Mouse (Mus musculus) limb, embryonic 14.5 days (tissue): ENCODE measurements around the gene Gas2l1. TPM values are rescaled to one million over a fixed set of nuclear protein-coding genes. Genes with fewer than 3 reads are reported as not detected.

Source experiments
- ATAC-seq: fragments of 200-750 bp; cut with Nextera tagmentation; 2 replicates; pipeline ENCODE4 v1.8.0; 2017; ENCODE audit warnings: low read depth, moderate number of reproducible peaks, moderate TSS enrichment; ENCODE audit not compliant: low FRiP score
- DNase-seq: peaks from one replicate; pipeline ENCODE4 v3.0.0-alpha.2; 2015; ENCODE audit warnings: low spot score
- H3K27ac ChIP-seq: fragments of 300-500 bp; sonication (generic); replicated peaks from 2 replicates; pipeline ENCODE4 v1.5.1; 2014; ENCODE audit warnings: low read depth, mild to moderate bottlenecking, low read length, moderate library complexity, mixed read lengths
- H3K27me3 ChIP-seq: fragments of 300-500 bp; sonication (generic); 2 replicates; pipeline ENCODE4 v1.6.1; 2014; ENCODE audit warnings: low read length, mixed read lengths; ENCODE audit not compliant: control insufficient read depth, insufficient read depth
- H3K36me3 ChIP-seq: fragments of 300-500 bp; sonication (generic); 2 replicates; pipeline ENCODE4 v1.6.1; 2014; ENCODE audit warnings: mild to moderate bottlenecking, low read length, moderate library complexity, mixed read lengths; ENCODE audit not compliant: control insufficient read depth, insufficient read depth
- H3K4me1 ChIP-seq: fragments of 300-500 bp; sonication (generic); 2 replicates; pipeline ENCODE4 v1.6.1; 2014; ENCODE audit warnings: antibody characterized with exemption, low read length, mixed read lengths; ENCODE audit not compliant: control insufficient read depth, insufficient read depth
- H3K4me2 ChIP-seq: fragments of 300-500 bp; sonication (generic); replicated peaks from 2 replicates; pipeline ENCODE4 v1.6.1; 2014; ENCODE audit warnings: low read depth, mild to moderate bottlenecking, low read length, moderate library complexity; ENCODE audit not compliant: severe bottlenecking
- H3K4me3 ChIP-seq: fragments of 300-500 bp; sonication (generic); replicated peaks from 2 replicates; pipeline ENCODE4 v1.5.1; 2014; ENCODE audit warnings: low read length
- H3K9ac ChIP-seq: fragments of 300-500 bp; sonication (generic); 2 replicates; pipeline ENCODE4 v1.6.1; 2014; ENCODE audit warnings: mild to moderate bottlenecking, low read depth, low read length, moderate library complexity; ENCODE audit not compliant: severe bottlenecking
- H3K9me3 ChIP-seq: fragments of 300-500 bp; sonication (generic); 2 replicates; pipeline ENCODE4 v1.6.1; 2016; ENCODE audit warnings: low read length; ENCODE audit not compliant: control insufficient read depth
- POLR2A ChIP-seq: fragments of 200-500 bp; IDR thresholded peaks from 2 replicates; pipeline ENCODE4 v1.8.0; 2012; ENCODE audit warnings: inconsistent platforms, mild to moderate bottlenecking, moderate library complexity, borderline replicate concordance; ENCODE audit not compliant: insufficient read depth, insufficient read length; ENCODE audit errors: extremely low read depth
- WGBS: fragments of 180-500 bp; shearing (Covaris S2); extraction: QIAGEN DNeasy Blood & Tissue Kit; methylation state at CpG from one replicate; pipeline ENCODE4 v1.1.7; 2014; 5-methylcytosine and 5-hydroxymethylcytosine counted together
- microRNA-seq: library from miRNA; unstranded; fragments of <30 nt; microRNA quantifications from one replicate; pipeline ENCODE4, GENCODE M21; 2016
- polyA plus RNA-seq, 2 experiments: library from polyadenylated mRNA; depleted of rRNA in 1 of 2; stranded (reverse) in 1 of 2; unstranded in 1 of 2; fragments of >200 nt; fragmentation: Nextera tagmentation in 1 of 2; extraction: Ambion mirVana in 1 of 2; gene quantifications; 2 replicates each; pipeline versions ENCODE4 v1.2.1 to v1.2.3; 2012 to 2014

Gene Gas2l1
- polyA plus RNA-seq, 2 experiments, result 38.0 to 41.4 TPM

DNA sequence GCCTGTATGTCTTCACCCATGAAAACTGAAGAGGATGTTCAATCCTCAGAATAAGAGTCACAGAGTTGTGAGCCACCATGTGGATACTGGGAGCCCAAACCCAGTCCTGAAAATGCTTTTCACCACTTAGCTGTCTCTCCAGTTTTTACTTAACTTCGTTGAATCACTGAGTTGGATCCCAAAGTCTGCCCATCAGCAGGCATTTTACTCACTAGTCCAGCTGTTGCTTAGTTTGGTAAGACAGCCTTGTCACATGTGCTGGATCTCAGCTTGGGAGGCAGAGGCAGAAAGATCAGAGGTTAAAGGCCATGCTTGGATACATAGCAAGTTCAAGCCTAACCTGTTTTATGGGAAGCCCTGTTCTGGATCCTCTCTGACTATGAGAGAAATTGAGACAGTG, 54.9 kb downstream of the Gas2l1 start:
- H3K4me2 ChIP-seq, result no peak overlapping the region
- 93% methylated on average over 1 of the region's 1 CpGs for WGBS
- no peak for TF ChIP-seq POLR2A
- no peaks in the 10 kb centered on the region for H3K9me3 ChIP-seq
- ATAC-seq, result no peak
- H3K9ac ChIP-seq, result no peak overlapping the region
- no peak for DNase-seq
- H3K36me3 ChIP-seq, result peaks cover 34% of the 10 kb centered on the region
- no peaks in the 10 kb centered on the region for H3K4me1 ChIP-seq
- H3K4me3 ChIP-seq, result no peak overlapping the region
- H3K27ac ChIP-seq, result no peak overlapping the region
- no peaks in the 10 kb centered on the region for H3K27me3 ChIP-seq

DNA sequence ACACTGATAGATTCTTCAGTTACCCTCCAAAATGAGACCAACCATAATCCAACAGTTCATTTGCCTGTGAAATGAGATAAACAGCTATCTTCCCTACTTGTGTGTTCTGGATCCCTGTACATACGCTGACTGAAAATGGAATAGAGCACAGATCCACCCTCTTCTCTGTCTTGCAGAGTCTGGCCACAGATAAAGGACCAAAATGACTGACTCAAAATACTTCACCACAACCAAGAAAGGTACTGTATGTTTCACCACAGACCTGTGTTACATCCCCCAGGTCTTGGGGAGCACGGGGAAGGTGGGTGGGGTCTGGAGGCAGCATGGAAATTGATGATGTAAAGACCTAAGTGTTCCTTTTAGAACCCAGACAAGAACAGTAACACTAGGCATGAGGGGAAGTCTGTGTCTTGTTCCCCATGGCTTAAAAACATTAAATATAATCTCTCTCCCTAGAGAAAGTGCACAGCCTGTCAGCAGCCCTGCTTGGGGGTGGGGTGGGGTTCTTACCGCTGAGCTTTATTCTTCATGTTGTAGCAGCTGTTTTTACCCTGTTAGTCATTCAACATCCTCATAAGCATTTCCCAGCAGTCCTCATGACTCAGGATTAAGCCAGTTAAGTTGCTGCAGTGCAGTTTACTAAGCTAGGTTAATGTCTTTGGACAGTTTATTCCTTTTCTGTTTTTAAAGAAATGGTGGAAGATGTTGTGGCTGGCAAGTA, 55.6 kb downstream of the Gas2l1 start:
- no peaks in the 10 kb centered on the region for H3K4me1 ChIP-seq
- no peak overlapping the region for H3K27ac ChIP-seq
- ATAC-seq (no peak), DNase-seq (no peak)
- no peak overlapping the region for H3K4me3 ChIP-seq
- WGBS, result 82% methylated on average over 3 of the region's 3 CpGs
- peaks cover 29% of the 10 kb centered on the region for H3K36me3 ChIP-seq
- TF ChIP-seq POLR2A, result no peak
- no peaks in the 10 kb centered on the region for H3K9me3 ChIP-seq
- H3K9ac ChIP-seq, result no peak overlapping the region
- no peaks in the 10 kb centered on the region for H3K27me3 ChIP-seq
- H3K4me2 ChIP-seq, result no peak overlapping the region

GRCm38 (mm10) chr11:5008867-5009266, 56.3 kb downstream of the Gas2l1 start:
- H3K4me3 ChIP-seq, result no peak overlapping the region
- H3K27me3 ChIP-seq, result no peaks in the 10 kb centered on the region
- TF ChIP-seq POLR2A, result no peak
- no peak for DNase-seq
- no peak overlapping the region for H3K27ac ChIP-seq
- ATAC-seq, result no peak
- no peaks in the 10 kb centered on the region for H3K4me1 ChIP-seq
- H3K9me3 ChIP-seq, result no peaks in the 10 kb centered on the region
- H3K4me2 ChIP-seq, result no peak overlapping the region
- 76% methylated on average over 3 of the region's 3 CpGs for WGBS
- H3K36me3 ChIP-seq, result peaks cover 22% of the 10 kb centered on the region
- no peak overlapping the region for H3K9ac ChIP-seq

DNA sequence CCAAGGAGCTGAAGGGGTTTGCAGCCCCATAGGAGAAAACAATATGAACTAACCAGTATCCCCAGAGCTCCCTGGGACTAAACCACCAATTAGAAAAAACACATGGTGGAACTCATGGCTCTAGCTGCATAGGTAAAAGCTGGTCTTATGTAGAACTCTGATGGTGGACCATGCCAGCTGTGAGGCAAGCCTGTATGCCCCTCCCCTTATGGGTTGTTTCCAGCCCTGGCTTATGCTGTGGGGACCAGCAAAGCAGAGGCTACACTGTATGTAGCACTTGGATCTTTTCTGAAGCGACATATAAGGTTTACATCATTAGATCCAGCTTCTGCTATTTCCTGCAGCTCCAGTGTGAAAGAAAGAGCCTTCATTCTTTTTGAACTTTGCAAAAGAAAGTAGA, 57.9 kb downstream of the Gas2l1 start:
- ATAC-seq, result no peak
- Histone ChIP-seq H3K27me3 (no peaks in the 10 kb centered on the region), H3K36me3 (peaks cover 14% of the 10 kb centered on the region), H3K4me2 (no peak overlapping the region), H3K4me3 (no peak overlapping the region), H3K27ac (no peak overlapping the region), H3K4me1 (no peaks in the 10 kb centered on the region), H3K9me3 (no peaks in the 10 kb centered on the region), H3K9ac (no peak overlapping the region)
- no peak for TF ChIP-seq POLR2A
- no peak for DNase-seq
- 78% methylated on average over 1 of the region's 1 CpGs for whole genome bisulfite sequencing

DNA sequence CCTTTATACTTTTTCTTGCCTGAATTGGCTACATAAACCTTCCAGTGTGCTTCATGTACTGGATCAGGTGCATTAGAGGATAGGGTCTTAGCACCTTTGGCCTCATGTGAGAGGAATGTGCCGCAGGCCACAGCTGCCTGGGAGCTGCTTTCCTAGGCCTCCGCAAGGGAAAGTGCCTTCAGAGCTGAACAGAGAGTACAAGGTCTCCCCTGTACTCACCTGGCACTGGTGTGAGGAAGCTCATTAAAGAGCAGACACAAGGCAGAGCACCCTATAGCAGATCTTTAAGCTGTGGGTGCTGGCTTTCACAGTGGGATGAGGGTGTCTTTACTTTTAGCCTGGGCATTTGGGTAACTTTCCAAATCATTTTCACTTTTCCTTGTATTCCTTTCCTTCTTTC, 59.6 kb downstream of the Gas2l1 start:
- Histone ChIP-seq H3K27ac (no peak overlapping the region), H3K27me3 (no peaks in the 10 kb centered on the region), H3K36me3 (peaks cover 9% of the 10 kb centered on the region), H3K9me3 (no peaks in the 10 kb centered on the region), H3K4me1 (no peaks in the 10 kb centered on the region), H3K4me3 (no peak overlapping the region), H3K4me2 (no peak overlapping the region), H3K9ac (no peak overlapping the region)
- DNase-seq, result no peak
- WGBS, result 93% methylated on average over 2 of the region's 2 CpGs
- no peak for TF ChIP-seq POLR2A
- ATAC-seq, result no peak

Small RNAs within 50 kb of the gene (microRNA-seq; reads per million reads assigned to microRNA genes)
- gene Gm47296, result not detected

Other genes starting within 250 kb of the Gas2l1 start
- 64.9 and 71.5 TPM in 2 replicates for gene Nf2, start 215.8 kb downstream of the Gas2l1 start, polyA plus RNA-seq (2012; rRNA removed)
- 37.7 and 44.8 TPM in 2 replicates for gene Nf2, start 215.8 kb downstream of the Gas2l1 start, polyA plus RNA-seq (2014; fragmentation: Nextera tagmentation; extraction: Ambion mirVana)
- gene Nipsnap1, start 191.4 kb downstream of the Gas2l1 start, polyA plus RNA-seq (2012; rRNA removed), result 34.7 and 38.0 TPM in 2 replicates
- 42.9 and 53.8 TPM in 2 replicates for gene Nipsnap1, start 191.4 kb downstream of the Gas2l1 start, polyA plus RNA-seq (2014; fragmentation: Nextera tagmentation; extraction: Ambion mirVana)
- gene Thoc5, start 170.0 kb downstream of the Gas2l1 start, polyA plus RNA-seq (2012; rRNA removed), result 32.0 and 39.0 TPM in 2 replicates
- 34.0 and 36.5 TPM in 2 replicates for gene Thoc5, start 170.0 kb downstream of the Gas2l1 start, polyA plus RNA-seq (2014; fragmentation: Nextera tagmentation; extraction: Ambion mirVana)
- gene Nefh, start 117.3 kb downstream of the Gas2l1 start, polyA plus RNA-seq (2012; rRNA removed), result 0.14 and 0.23 TPM in 2 replicates
- gene Nefh, start 117.3 kb downstream of the Gas2l1 start, polyA plus RNA-seq (2014; fragmentation: Nextera tagmentation; extraction: Ambion mirVana), result 0.28 and 0.32 TPM in 2 replicates
- gene Ap1b1, start 78.5 kb downstream of the Gas2l1 start, polyA plus RNA-seq (2012; rRNA removed), result 52.0 and 59.8 TPM in 2 replicates
- gene Ap1b1, start 78.5 kb downstream of the Gas2l1 start, polyA plus RNA-seq (2014; fragmentation: Nextera tagmentation; extraction: Ambion mirVana), result 49.0 and 51.3 TPM in 2 replicates
- gene Rasl10a, start 7.2 kb downstream of the Gas2l1 start, polyA plus RNA-seq (2012; rRNA removed), result 8.6 and 11.2 TPM in 2 replicates
- 5.9 and 6.6 TPM in 2 replicates for gene Rasl10a, start 7.2 kb downstream of the Gas2l1 start, polyA plus RNA-seq (2014; fragmentation: Nextera tagmentation; extraction: Ambion mirVana)
- 48.1 and 63.9 TPM in 2 replicates for gene Rhbdd3, start 33.6 kb upstream of the Gas2l1 start, polyA plus RNA-seq (2012; rRNA removed)
- 24.6 and 27.4 TPM in 2 replicates for gene Rhbdd3, start 33.6 kb upstream of the Gas2l1 start, polyA plus RNA-seq (2014; fragmentation: Nextera tagmentation; extraction: Ambion mirVana)
- 828 and 880 TPM in 2 replicates for gene Ewsr1, start 33.9 kb upstream of the Gas2l1 start, polyA plus RNA-seq (2012; rRNA removed)
- gene Ewsr1, start 33.9 kb upstream of the Gas2l1 start, polyA plus RNA-seq (2014; fragmentation: Nextera tagmentation; extraction: Ambion mirVana), result 357 and 409 TPM in 2 replicates
- gene Emid1, start 86.9 kb upstream of the Gas2l1 start, polyA plus RNA-seq (2012; rRNA removed), result 25.3 and 25.7 TPM in 2 replicates
- gene Emid1, start 86.9 kb upstream of the Gas2l1 start, polyA plus RNA-seq (2014; fragmentation: Nextera tagmentation; extraction: Ambion mirVana), result 30.9 and 32.2 TPM in 2 replicates
- gene Kremen1, start 196.2 kb upstream of the Gas2l1 start, polyA plus RNA-seq (2012; rRNA removed), result 30.9 and 36.8 TPM in 2 replicates
- gene Kremen1, start 196.2 kb upstream of the Gas2l1 start, polyA plus RNA-seq (2014; fragmentation: Nextera tagmentation; extraction: Ambion mirVana), result 20.8 and 23.7 TPM in 2 replicates